Mouse (Mus musculus): ENCODE measurements around the gene Cd2bp2.
A peak's percentile ranks its signal among the peaks of the same experiment; 100 is the strongest.

The Cd2bp2 gene

GRCm38 (mm10) chr7:127217901-127218642 lies 22.2 kb upstream of the Cd2bp2 start:
- no peak for DNase-seq (ENCODE audit: low spot score)

DNA sequence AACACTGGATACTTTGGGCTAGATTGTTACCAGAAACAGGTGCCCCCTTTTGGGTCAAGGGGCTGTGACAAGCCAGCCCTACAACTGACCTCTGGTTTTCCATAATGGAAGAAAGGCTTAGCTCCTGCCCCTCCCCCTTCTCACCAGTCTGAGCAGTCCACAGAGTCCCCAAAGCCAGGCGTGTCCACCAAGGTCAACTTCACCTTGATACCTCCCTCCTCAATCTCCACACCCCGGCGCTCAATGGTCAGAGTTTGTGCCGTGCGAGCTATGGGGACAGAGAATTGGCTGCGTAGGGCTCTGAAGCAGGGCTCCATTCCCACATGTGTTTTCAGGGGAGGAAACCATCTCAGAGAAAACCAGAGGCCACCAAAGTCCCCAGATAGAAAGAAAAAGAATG lies 21.6 kb upstream of the Cd2bp2 start:
- DNase-seq (ENCODE audit: low spot score): no peak

DNA sequence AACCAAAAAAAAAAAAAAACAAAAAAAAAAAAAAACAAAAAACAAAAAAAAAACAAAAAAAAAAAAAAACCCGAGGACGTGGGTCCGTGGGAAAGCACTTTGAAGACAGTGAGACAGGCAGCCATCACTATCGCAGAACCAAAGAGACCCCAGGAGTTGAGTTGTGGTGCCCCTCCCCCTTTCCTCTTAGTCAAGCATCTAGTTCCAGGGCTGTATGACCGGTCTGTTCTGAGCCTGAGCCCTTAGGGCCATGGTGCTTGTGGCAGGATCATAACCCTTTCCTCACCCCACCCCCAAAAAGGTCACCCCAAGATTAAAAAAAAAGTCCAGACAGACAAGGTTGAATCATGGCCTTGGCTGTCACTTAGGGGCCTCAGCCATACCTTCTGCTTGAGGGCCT lies 20.5 kb upstream of the Cd2bp2 start:
- DNase-seq (ENCODE audit: low spot score): no peak

DNA sequence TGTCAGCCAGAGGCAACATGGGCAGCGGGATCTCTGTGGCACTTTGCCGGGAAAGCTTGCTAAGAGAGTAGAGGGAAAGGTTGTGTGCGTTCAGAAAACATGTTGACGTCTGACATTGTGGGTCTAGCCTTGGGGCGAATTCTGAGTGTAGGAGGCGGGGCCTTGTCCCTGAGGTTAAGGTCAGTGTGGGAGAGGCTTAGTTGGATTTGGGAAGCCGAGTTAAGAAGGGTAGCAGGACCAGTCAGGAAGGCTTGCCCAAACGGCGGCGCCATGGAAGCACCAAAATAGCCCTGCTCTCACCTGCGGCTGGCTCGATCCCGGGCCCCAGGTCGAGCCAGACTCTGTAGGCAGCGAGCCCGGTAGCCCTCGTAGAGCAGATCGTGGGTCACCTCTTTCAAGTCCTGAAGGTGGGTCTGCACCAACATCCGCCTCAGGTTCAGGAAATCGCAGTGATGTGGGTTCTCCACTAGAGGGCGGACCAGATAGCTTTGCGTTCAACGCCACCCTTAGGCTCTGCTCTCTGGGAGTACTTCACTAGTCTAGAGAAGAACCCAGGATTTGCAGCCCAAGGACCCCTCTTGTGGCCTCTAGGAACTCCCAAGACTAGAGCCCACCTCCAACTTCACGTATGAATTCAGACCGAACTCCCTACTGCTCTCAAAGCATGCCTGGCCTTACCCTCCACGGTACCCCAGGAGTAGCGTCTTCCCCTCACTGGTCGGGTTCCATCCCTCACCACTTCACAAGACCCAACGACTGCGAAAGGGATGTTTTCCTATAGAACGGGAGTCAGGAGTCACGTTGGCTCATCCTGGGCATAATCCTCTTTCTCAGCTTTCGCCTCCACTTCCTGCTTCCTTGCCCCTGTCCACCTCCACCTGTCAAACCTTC lies 19.4 kb upstream of the Cd2bp2 start:
- DNase-seq (ENCODE audit: low spot score): peak; percentile 69

- DNase-seq (ENCODE audit: low spot score): no peak
Observed at GRCm38 (mm10) chr7:127214521-127214920, 18.7 kb upstream of the Cd2bp2 start.

- no peak for DNase-seq (ENCODE audit: low spot score)
Observed at GRCm38 (mm10) chr7:127213930-127214329, 18.1 kb upstream of the Cd2bp2 start.

GRCm38 (mm10) chr7:127213485-127213884 lies 17.6 kb upstream of the Cd2bp2 start:
- peak; percentile 53 for DNase-seq (ENCODE audit: low spot score)

DNA sequence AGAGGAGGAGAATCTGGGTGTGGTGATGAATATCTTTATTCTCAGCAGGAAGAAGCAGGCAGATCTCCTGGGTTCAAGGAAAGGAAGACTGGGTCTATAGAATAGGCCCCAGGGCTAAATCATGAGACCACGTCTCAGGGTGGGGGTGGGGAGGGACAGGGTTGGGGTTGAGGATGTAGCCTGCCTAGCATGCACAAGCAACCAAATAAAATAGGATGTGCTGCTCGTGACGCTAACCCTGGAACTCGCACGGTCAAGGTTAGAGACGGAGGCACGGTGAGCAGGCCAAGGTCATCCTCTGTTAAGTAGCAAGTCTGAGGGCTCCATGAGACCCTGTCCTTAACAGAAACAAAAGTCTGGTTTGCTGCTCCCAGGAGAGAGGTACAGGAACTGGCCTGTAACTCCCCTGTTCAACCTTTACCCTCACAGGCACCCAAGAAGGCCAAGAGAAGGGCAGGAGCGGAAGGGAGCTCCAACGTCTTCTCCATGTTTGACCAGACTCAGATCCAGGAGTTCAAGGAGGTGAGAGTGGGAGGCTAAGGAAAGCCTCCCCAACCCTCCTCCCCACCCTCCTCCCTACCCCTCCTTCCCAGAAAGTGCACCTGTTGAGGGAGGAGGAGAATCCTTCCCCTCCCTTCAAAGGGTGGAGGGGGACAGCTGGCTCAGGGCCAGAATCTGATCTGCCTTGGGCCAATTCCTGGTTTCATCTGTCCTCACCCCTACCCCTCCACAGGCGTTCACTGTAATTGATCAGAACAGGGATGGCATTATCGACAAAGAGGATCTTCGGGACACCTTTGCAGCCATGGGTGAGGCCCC lies 16.8 kb upstream of the Cd2bp2 start:
- DNase-seq (ENCODE audit: low spot score): no peak

- DNase-seq (ENCODE audit: low spot score): no peak
Observed at GRCm38 (mm10) chr7:127211014-127211745, 15.3 kb upstream of the Cd2bp2 start.

DNA sequence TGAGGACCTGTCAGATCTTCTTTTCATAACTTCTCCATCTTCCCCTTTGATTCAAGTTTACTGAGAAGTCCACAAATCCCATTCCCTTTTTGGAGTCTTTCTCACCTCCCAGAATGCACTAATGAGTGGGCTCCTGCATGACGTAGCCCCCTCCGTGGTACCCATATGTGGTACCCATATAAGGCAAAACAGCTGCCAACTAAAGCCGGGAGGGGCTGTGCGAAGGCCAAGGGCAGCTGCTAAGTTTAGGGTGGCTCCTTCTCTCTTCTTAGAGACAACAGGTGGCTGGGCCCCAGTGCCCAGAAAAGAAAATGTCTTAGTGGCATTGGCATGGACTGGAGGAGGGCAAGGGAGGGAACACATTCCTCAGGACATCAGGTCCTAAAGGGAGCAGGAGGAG lies 14.4 kb upstream of the Cd2bp2 start:
- no peak for DNase-seq (ENCODE audit: low spot score)

DNA sequence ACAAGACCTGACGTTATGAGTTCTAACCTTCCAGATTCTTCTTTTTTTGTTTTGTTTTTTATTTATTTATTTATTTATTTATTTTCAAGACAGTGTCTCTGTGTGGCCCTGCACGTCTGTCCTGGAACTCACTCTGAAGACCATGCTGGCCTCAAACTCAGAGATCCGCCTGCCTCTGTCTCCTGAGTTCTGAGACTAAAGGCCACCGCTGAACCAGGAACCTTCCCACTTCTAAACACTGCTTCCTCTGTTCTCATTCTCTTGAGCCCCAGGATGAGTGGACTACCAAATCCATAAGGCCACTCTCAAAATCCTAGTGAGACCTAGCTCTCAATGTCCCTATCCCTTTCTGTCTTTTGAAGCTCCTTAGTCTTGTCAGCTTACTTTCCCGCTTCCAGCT lies 14.0 kb upstream of the Cd2bp2 start:
- DNase-seq (ENCODE audit: low spot score): no peak

DNA sequence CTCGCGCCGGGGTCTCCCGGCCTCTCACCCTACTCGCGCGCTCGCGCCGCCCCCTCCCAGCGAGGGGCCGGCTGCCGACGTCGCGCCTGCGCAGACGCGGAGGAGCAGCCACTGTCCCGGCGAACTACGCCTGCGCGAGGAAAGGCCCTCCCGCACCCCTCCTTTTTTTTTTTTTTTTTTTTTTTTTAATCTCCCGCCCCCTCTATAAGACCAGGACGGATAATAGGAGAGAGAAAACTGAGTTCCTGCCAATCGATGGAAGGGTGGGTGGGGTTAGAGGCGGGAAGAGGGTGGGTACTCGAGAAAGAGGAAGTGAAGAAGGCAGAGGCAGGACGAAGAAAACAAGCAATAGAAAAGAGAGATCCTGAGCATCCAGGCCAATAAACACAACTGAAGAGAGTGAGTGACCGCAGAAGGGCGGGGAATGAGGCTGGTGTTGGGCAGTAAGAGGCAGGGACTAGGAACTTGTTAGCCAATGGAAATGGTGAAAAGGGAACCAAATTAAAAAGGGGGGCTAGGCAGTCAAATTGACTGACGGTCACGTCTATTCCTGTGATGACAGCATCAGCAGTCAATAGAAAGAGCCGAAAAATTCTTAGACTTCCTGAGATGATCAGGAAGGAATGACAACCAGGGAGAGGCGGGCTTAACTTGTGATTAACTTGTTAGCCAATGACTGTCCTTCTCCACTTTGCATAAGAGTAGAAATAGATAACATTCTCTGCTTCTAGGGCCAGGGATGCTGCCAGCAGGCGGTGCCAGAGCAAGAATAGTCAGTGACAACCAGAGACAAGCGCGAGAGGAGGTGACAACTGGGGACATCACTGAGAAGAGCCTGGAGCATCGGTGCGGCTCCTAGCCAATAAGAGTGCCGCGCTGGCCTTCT lies 12.9 kb upstream of the Cd2bp2 start, which contains the start of gene Mylpf:
Gene Mylpf (plus strand): TSS at position 338 of the 886 bp plus-strand sequence.
- peak; percentile 93 for DNase-seq (ENCODE audit: low spot score)

GRCm38 (mm10) chr7:127208295-127208552 lies 12.4 kb upstream of the Cd2bp2 start, which contains the start of gene Tbc1d10b:
Gene Tbc1d10b, minus strand, starts transcription at chr7:127208468.
- DNase-seq (ENCODE audit: low spot score): no peak

- DNase-seq (ENCODE audit: low spot score): no peak
Observed at GRCm38 (mm10) chr7:127207374-127208294, 11.8 kb upstream of the Cd2bp2 start.

- DNase-seq (ENCODE audit: low spot score): no peak
Observed at GRCm38 (mm10) chr7:127206606-127207005, 10.8 kb upstream of the Cd2bp2 start.

- no peak for DNase-seq (ENCODE audit: low spot score)
Observed at GRCm38 (mm10) chr7:127196484-127196883, 634 bp upstream of the Cd2bp2 start.

GRCm38 (mm10) chr7:127194633-127195029 lies 1.2 kb downstream of the Cd2bp2 start:
- DNase-seq (ENCODE audit: low spot score): no peak

- DNase-seq (ENCODE audit: low spot score): no peak
Observed at GRCm38 (mm10) chr7:127194011-127194632, 1.7 kb downstream of the Cd2bp2 start.

DNA sequence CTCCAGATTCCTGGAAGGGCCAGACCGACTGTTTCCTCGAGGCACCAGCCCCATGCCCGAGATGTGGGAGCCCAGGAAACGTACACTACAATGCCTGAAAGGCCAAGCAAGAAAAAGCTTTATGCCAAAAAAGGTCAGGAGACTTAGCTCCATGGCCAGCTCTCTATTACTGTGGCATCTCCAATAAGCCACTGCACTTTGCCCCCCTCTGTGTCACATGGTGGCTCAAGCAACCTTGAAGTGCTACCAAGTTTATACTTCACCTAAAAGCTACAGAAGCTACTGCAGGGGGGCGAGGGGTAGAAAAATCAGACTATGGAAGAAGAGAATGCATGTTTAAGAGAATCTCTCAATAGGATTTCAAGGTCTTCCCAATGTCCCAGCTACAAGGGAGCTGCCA lies 2.9 kb downstream of the Cd2bp2 start:
- DNase-seq (ENCODE audit: low spot score): no peak

Measured in c-Kit-positive CD71-positive TER-119-positive erythroid progenitor cells, embryonic 14.5 days (primary cell).